Mouse (Mus musculus) midbrain, embryonic 15.5 days (tissue): ENCODE measurements around the gene Antxr1. TPM values are rescaled to one million over a fixed set of nuclear protein-coding genes. Genes with fewer than 3 reads are reported as not detected.

ENCODE experiments used
- ATAC-seq: fragments of 200-750 bp; cut with Nextera tagmentation; replicated peaks from 2 replicates; pipeline ENCODE4 v1.8.0; 2017; ENCODE audit warnings: moderate TSS enrichment
- H3K27ac ChIP-seq: fragments of 300-500 bp; sonication (generic); 2 replicates; pipeline ENCODE4 v1.5.1; 2015; ENCODE audit warnings: mild to moderate bottlenecking, inconsistent platforms
- H3K27me3 ChIP-seq: fragments of 300-500 bp; sonication (generic); replicated peaks from 2 replicates; pipeline ENCODE4 v1.6.1; 2015; ENCODE audit warnings: inconsistent platforms
- H3K36me3 ChIP-seq: fragments of 300-500 bp; sonication (generic); replicated peaks from 2 replicates; pipeline ENCODE4 v1.6.1; 2015; ENCODE audit warnings: inconsistent platforms
- H3K4me1 ChIP-seq: fragments of 300-500 bp; sonication (generic); 2 replicates; pipeline ENCODE4 v1.6.1; 2015; ENCODE audit warnings: inconsistent platforms
- H3K4me2 ChIP-seq: fragments of 300-500 bp; sonication (generic); 2 replicates; pipeline ENCODE4 v1.6.1; 2015; ENCODE audit warnings: inconsistent platforms, mild to moderate bottlenecking, moderate library complexity
- H3K4me3 ChIP-seq: fragments of 300-500 bp; sonication (generic); 2 replicates; pipeline ENCODE4 v1.5.1; 2015; ENCODE audit warnings: mild to moderate bottlenecking, inconsistent platforms
- H3K9ac ChIP-seq: fragments of 300-500 bp; sonication (generic); 2 replicates; pipeline ENCODE4 v1.6.1; 2015; ENCODE audit warnings: mild to moderate bottlenecking, inconsistent platforms
- H3K9me3 ChIP-seq: fragments of 300-500 bp; sonication (generic); 2 replicates; pipeline ENCODE4 v1.6.1; 2016; ENCODE audit warnings: inconsistent platforms
- WGBS: fragments of 180-500 bp; shearing (Covaris S2); methylation state at CpG from one replicate; pipeline ENCODE4 v1.1.7; 2015; ENCODE audit warnings: mixed read lengths; 5-methylcytosine and 5-hydroxymethylcytosine counted together
- polyA plus RNA-seq: library from polyadenylated mRNA; unstranded; fragments of >200 nt; fragmentation: Nextera tagmentation; extraction: Ambion mirVana; gene quantifications from 2 replicates; pipeline ENCODE4 v1.2.1, GENCODE M21; 2015

The Antxr1 gene
- polyA plus RNA-seq, 1 experiment from 2014 or later: 3.9 TPM

- no peak for ATAC-seq
- no peaks in the 10 kb centered on the region for H3K36me3 ChIP-seq
- WGBS: 57% methylated on average over 8 of the region's 8 CpGs
- no peak overlapping the region for H3K9ac ChIP-seq
- peak overlapping the region; percentile 27; the same call in 1 of the 2 replicates for H3K27ac ChIP-seq
- no peaks in the 10 kb centered on the region for H3K9me3 ChIP-seq
- no peaks in the 10 kb centered on the region for H3K27me3 ChIP-seq
- H3K4me1 ChIP-seq: peaks cover 13% of the 10 kb centered on the region
- H3K4me3 ChIP-seq: no peak overlapping the region
- no peak overlapping the region for H3K4me2 ChIP-seq
These were observed 169.9 kb downstream of the Antxr1 start for GRCm38 (mm10) chr6:87165536-87166311.

GRCm38 (mm10) chr6:87161391-87162263 is 174.0 kb downstream of the Antxr1 start:
- Histone ChIP-seq H3K4me1 (peaks cover 13% of the 10 kb centered on the region), H3K9ac (no peak overlapping the region), H3K27ac (no peak overlapping the region), H3K27me3 (no peaks in the 10 kb centered on the region), H3K36me3 (no peaks in the 10 kb centered on the region), H3K4me3 (no peak overlapping the region), H3K9me3 (no peaks in the 10 kb centered on the region), H3K4me2 (no peak overlapping the region)
- WGBS: 79% methylated on average over 12 of the region's 12 CpGs
- no peak for ATAC-seq

GRCm38 (mm10) chr6:87160196-87160595 is 175.4 kb downstream of the Antxr1 start:
- no peak for ATAC-seq
- H3K4me3 ChIP-seq: no peak overlapping the region
- no peak overlapping the region for H3K27ac ChIP-seq
- H3K4me1 ChIP-seq: peaks cover 1% of the 10 kb centered on the region; the same call in 1 of the 2 replicates
- H3K9ac ChIP-seq: no peak overlapping the region
- H3K9me3 ChIP-seq: no peaks in the 10 kb centered on the region
- no peak overlapping the region for H3K4me2 ChIP-seq
- no peaks in the 10 kb centered on the region for H3K36me3 ChIP-seq
- no peaks in the 10 kb centered on the region for H3K27me3 ChIP-seq
- WGBS: 93% methylated on average over 5 of the region's 5 CpGs

- Histone ChIP-seq H3K4me2 (no peak overlapping the region), H3K27ac (no peak overlapping the region), H3K27me3 (no peaks in the 10 kb centered on the region), H3K4me3 (no peak overlapping the region), H3K36me3 (no peaks in the 10 kb centered on the region), H3K4me1 (no peaks in the 10 kb centered on the region), H3K9ac (no peak overlapping the region), H3K9me3 (no peaks in the 10 kb centered on the region)
- 76% methylated on average over 7 of the region's 7 CpGs for WGBS
- ATAC-seq: no peak
These were observed 177.5 kb downstream of the Antxr1 start for GRCm38 (mm10) chr6:87158062-87158623.

- Histone ChIP-seq H3K9me3 (no peaks in the 10 kb centered on the region), H3K4me2 (no peak overlapping the region), H3K27ac (no peak overlapping the region), H3K4me3 (no peak overlapping the region), H3K9ac (no peak overlapping the region), H3K36me3 (no peaks in the 10 kb centered on the region), H3K27me3 (no peaks in the 10 kb centered on the region), H3K4me1 (no peaks in the 10 kb centered on the region)
- ATAC-seq: no peak
- WGBS: 89% methylated on average over 3 of the region's 3 CpGs
These were observed 181.8 kb downstream of the Antxr1 start for GRCm38 (mm10) chr6:87153836-87154235.

- no peaks in the 10 kb centered on the region for H3K27me3 ChIP-seq
- no peak overlapping the region for H3K4me2 ChIP-seq
- no peak for ATAC-seq
- H3K36me3 ChIP-seq: no peaks in the 10 kb centered on the region
- no peaks in the 10 kb centered on the region for H3K4me1 ChIP-seq
- H3K9me3 ChIP-seq: no peaks in the 10 kb centered on the region
- no peak overlapping the region for H3K27ac ChIP-seq
- H3K4me3 ChIP-seq: no peak overlapping the region
- 93% methylated on average over 7 of the region's 7 CpGs for whole genome bisulfite sequencing
- no peak overlapping the region for H3K9ac ChIP-seq
These were observed 182.4 kb downstream of the Antxr1 start for GRCm38 (mm10) chr6:87153231-87153580.

- no peaks in the 10 kb centered on the region for H3K9me3 ChIP-seq
- H3K27ac ChIP-seq: no peak overlapping the region
- no peak for ATAC-seq
- no peak overlapping the region for H3K9ac ChIP-seq
- H3K4me1 ChIP-seq: no peaks in the 10 kb centered on the region
- no peaks in the 10 kb centered on the region for H3K36me3 ChIP-seq
- no peak overlapping the region for H3K4me3 ChIP-seq
- no peak overlapping the region for H3K4me2 ChIP-seq
- WGBS: 82% methylated on average over 21 of the region's 21 CpGs
- H3K27me3 ChIP-seq: no peaks in the 10 kb centered on the region
These were observed 183.0 kb downstream of the Antxr1 start for GRCm38 (mm10) chr6:87152461-87153230.

GRCm38 (mm10) chr6:87151427-87151826 is 184.2 kb downstream of the Antxr1 start:
- Histone ChIP-seq H3K4me3 (no peak overlapping the region), H3K36me3 (no peaks in the 10 kb centered on the region), H3K27ac (no peak overlapping the region), H3K9ac (no peak overlapping the region), H3K9me3 (no peaks in the 10 kb centered on the region), H3K27me3 (no peaks in the 10 kb centered on the region), H3K4me2 (no peak overlapping the region), H3K4me1 (no peaks in the 10 kb centered on the region)
- ATAC-seq: no peak
- 93% methylated on average over 8 of the region's 8 CpGs for WGBS

- H3K4me2 ChIP-seq: no peak overlapping the region
- WGBS: 82% methylated on average over 7 of the region's 7 CpGs
- H3K4me1 ChIP-seq: no peaks in the 10 kb centered on the region
- H3K36me3 ChIP-seq: no peaks in the 10 kb centered on the region
- H3K9me3 ChIP-seq: no peaks in the 10 kb centered on the region
- H3K9ac ChIP-seq: no peak overlapping the region
- no peaks in the 10 kb centered on the region for H3K27me3 ChIP-seq
- no peak for ATAC-seq
- H3K27ac ChIP-seq: no peak overlapping the region
- H3K4me3 ChIP-seq: no peak overlapping the region
These were observed 185.2 kb downstream of the Antxr1 start for GRCm38 (mm10) chr6:87150471-87150870.

GRCm38 (mm10) chr6:87147921-87148320 is 187.7 kb downstream of the Antxr1 start:
- Histone ChIP-seq H3K9ac (no peak overlapping the region), H3K4me1 (peaks cover 4% of the 10 kb centered on the region; the same call in 1 of the 2 replicates)

GRCm38 (mm10) chr6:87143594-87143993 is 192.0 kb downstream of the Antxr1 start:
- 0 out of 2 replicates have a peak overlapping the region, but pooled peaks have one; percentile 27 for H3K27ac ChIP-seq
- no peak overlapping the region for H3K4me3 ChIP-seq
- 50% methylated on average over 13 of the region's 13 CpGs for WGBS
- H3K9ac ChIP-seq: no peak overlapping the region
- no peak overlapping the region for H3K4me2 ChIP-seq
- H3K4me1 ChIP-seq: peaks cover 11% of the 10 kb centered on the region
- 0 out of 2 replicates have a peak, but pooled peaks have one; percentile 48 for ATAC-seq
- no peaks in the 10 kb centered on the region for H3K9me3 ChIP-seq
- H3K36me3 ChIP-seq: no peaks in the 10 kb centered on the region
- H3K27me3 ChIP-seq: no peaks in the 10 kb centered on the region

More at GRCm38 (mm10) chr6:87147921-87148320, 187.7 kb downstream of the Antxr1 start:
- no peaks in the 10 kb centered on the region for H3K27me3 ChIP-seq
- H3K27ac ChIP-seq: no peak overlapping the region
- no peaks in the 10 kb centered on the region for H3K9me3 ChIP-seq
- no peaks in the 10 kb centered on the region for H3K36me3 ChIP-seq
- no peak overlapping the region for H3K4me3 ChIP-seq
- 77% methylated on average over 3 of the region's 3 CpGs for WGBS
- no peak overlapping the region for H3K4me2 ChIP-seq
- no peak for ATAC-seq

- Histone ChIP-seq H3K9ac (no peak overlapping the region), H3K27me3 (no peaks in the 10 kb centered on the region), H3K36me3 (no peaks in the 10 kb centered on the region), H3K27ac (no peak overlapping the region), H3K4me1 (peaks cover 11% of the 10 kb centered on the region), H3K9me3 (no peaks in the 10 kb centered on the region), H3K4me3 (no peak overlapping the region), H3K4me2 (no peak overlapping the region)
- no peak for ATAC-seq
- 84% methylated on average over 5 of the region's 5 CpGs for WGBS
These were observed 193.4 kb downstream of the Antxr1 start for GRCm38 (mm10) chr6:87142239-87142638.
